Mouse (Mus musculus): ENCODE measurements at regions not wholly inside any gene's neighbourhood (a gene's known extent, or its start where the extent isn't known, plus 50 kb on each side); places are given as distances from the start of the nearest gene placed in this dataset.

GRCm38 (mm10) chr2:143217760-143218358 lies 139.6 kb downstream of the Otor start:
- no peak overlapping the region for H3K27ac ChIP-seq
- no peaks in the 10 kb centered on the region for H3K36me3 ChIP-seq (replicated peaks)
- no peak overlapping the region for H3K9ac ChIP-seq
- ATAC-seq (replicated peaks), result no peak
- H3K4me3 ChIP-seq, result no peak overlapping the region
- no peaks in the 10 kb centered on the region for H3K27me3 ChIP-seq (replicated peaks)
- H3K4me2 ChIP-seq, result no peak overlapping the region
- WGBS, result 66% methylated on average over 5 of the region's 5 CpGs
- no peaks in the 10 kb centered on the region for H3K4me1 ChIP-seq
- no peaks in the 10 kb centered on the region for H3K9me3 ChIP-seq

- Histone ChIP-seq H3K27ac (no peak overlapping the region), H3K27me3 (replicated peaks) (no peaks in the 10 kb centered on the region), H3K9me3 (no peaks in the 10 kb centered on the region), H3K4me1 (no peaks in the 10 kb centered on the region), H3K9ac (no peak overlapping the region), H3K4me3 (no peak overlapping the region), H3K36me3 (replicated peaks) (no peaks in the 10 kb centered on the region), H3K4me2 (no peak overlapping the region)
- no peak for ATAC-seq (replicated peaks)
- 67% methylated on average over 1 of the region's 1 CpGs for WGBS
These were observed 144.1 kb downstream of the Otor start for GRCm38 (mm10) chr2:143222326-143222725.

- no peaks in the 10 kb centered on the region for H3K4me1 ChIP-seq
- WGBS, result 67% methylated on average over 4 of the region's 4 CpGs
- H3K27ac ChIP-seq, result no peak overlapping the region
- no peak overlapping the region for H3K4me3 ChIP-seq
- H3K9me3 ChIP-seq, result no peaks in the 10 kb centered on the region
- H3K36me3 ChIP-seq (replicated peaks), result no peaks in the 10 kb centered on the region
- H3K4me2 ChIP-seq, result no peak overlapping the region
- H3K27me3 ChIP-seq (replicated peaks), result no peaks in the 10 kb centered on the region
- no peak overlapping the region for H3K9ac ChIP-seq
- ATAC-seq (replicated peaks), result no peak
These were observed 146.3 kb downstream of the Otor start for GRCm38 (mm10) chr2:143224410-143225130.

- Histone ChIP-seq H3K4me1 (no peaks in the 10 kb centered on the region), H3K4me2 (no peak overlapping the region), H3K27ac (no peak overlapping the region), H3K4me3 (no peak overlapping the region), H3K9ac (no peak overlapping the region), H3K36me3 (replicated peaks) (no peaks in the 10 kb centered on the region), H3K27me3 (replicated peaks) (no peaks in the 10 kb centered on the region), H3K9me3 (no peaks in the 10 kb centered on the region)
- 82% methylated on average over 7 of the region's 7 CpGs for WGBS
- ATAC-seq (replicated peaks), result no peak
These were observed 155.5 kb downstream of the Otor start for GRCm38 (mm10) chr2:143233795-143234194.

GRCm38 (mm10) chr2:143240274-143240673 lies 162.0 kb downstream of the Otor start:
- 88% methylated on average over 4 of the region's 4 CpGs for WGBS
- ATAC-seq (replicated peaks), result no peak

GRCm38 (mm10) chr2:143243741-143244140 lies 165.5 kb downstream of the Otor start:
- Histone ChIP-seq H3K9me3 (no peaks in the 10 kb centered on the region), H3K4me3 (no peak overlapping the region), H3K27ac (no peak overlapping the region), H3K4me1 (no peaks in the 10 kb centered on the region), H3K36me3 (replicated peaks) (no peaks in the 10 kb centered on the region), H3K27me3 (replicated peaks) (no peaks in the 10 kb centered on the region), H3K4me2 (no peak overlapping the region), H3K9ac (no peak overlapping the region)
- WGBS, result 78% methylated on average over 3 of the region's 3 CpGs
- ATAC-seq (replicated peaks), result no peak

More at GRCm38 (mm10) chr2:143240274-143240673, 162.0 kb downstream of the Otor start:
- no peaks in the 10 kb centered on the region for H3K27me3 ChIP-seq (replicated peaks)
- no peak overlapping the region for H3K4me3 ChIP-seq
- H3K9ac ChIP-seq, result no peak overlapping the region
- no peaks in the 10 kb centered on the region for H3K9me3 ChIP-seq
- no peaks in the 10 kb centered on the region for H3K4me1 ChIP-seq
- H3K36me3 ChIP-seq (replicated peaks), result no peaks in the 10 kb centered on the region
- no peak overlapping the region for H3K4me2 ChIP-seq
- no peak overlapping the region for H3K27ac ChIP-seq

DNA sequence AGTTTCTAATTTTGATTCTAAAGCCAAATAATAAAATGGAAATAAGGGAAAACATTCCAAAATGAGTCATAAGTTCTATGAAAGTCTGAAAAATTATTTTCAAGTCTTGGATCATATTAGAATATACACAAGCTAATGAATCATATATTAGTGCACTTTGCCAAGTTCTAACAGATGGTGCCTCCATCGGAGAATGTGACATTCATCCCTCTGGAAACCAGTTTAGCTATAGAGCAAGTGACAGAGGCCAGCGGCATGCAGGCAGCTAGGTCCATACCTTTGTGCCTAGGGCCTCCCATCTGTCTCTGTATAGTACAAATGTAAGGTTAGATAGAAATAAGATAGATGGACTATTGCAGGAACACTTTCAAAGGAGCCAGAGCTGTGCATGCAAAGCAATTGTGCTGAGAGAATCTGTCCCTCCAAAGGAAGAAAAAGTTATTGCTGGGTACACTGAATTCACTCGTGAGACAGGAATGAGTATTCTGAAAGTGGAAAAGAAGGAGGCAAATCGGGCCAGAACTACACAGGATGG lies 167.9 kb downstream of the Otor start:
- Histone ChIP-seq H3K36me3 (replicated peaks) (no peaks in the 10 kb centered on the region), H3K4me1 (no peaks in the 10 kb centered on the region), H3K27me3 (replicated peaks) (no peaks in the 10 kb centered on the region), H3K9ac (no peak overlapping the region), H3K9me3 (no peaks in the 10 kb centered on the region), H3K27ac (no peak overlapping the region), H3K4me2 (no peak overlapping the region), H3K4me3 (no peak overlapping the region)
- no peak for ATAC-seq (replicated peaks)
- 78% methylated on average over 4 of the region's 4 CpGs for WGBS

GRCm38 (mm10) chr2:143269026-143269425 lies 190.8 kb downstream of the Otor start:
- ATAC-seq (replicated peaks), result no peak

GRCm38 (mm10) chr2:143270826-143271225 lies 192.6 kb downstream of the Otor start:
- H3K36me3 ChIP-seq (replicated peaks), result no peaks in the 10 kb centered on the region
- no peak overlapping the region for H3K9ac ChIP-seq
- WGBS, result 73% methylated on average over 5 of the region's 5 CpGs
- ATAC-seq (replicated peaks), result no peak
- H3K27ac ChIP-seq, result no peak overlapping the region
- no peaks in the 10 kb centered on the region for H3K27me3 ChIP-seq (replicated peaks)
- no peaks in the 10 kb centered on the region for H3K4me1 ChIP-seq
- no peak overlapping the region for H3K4me2 ChIP-seq
- no peak overlapping the region for H3K4me3 ChIP-seq
- no peaks in the 10 kb centered on the region for H3K9me3 ChIP-seq

More at GRCm38 (mm10) chr2:143269026-143269425, 190.8 kb downstream of the Otor start:
- H3K36me3 ChIP-seq (replicated peaks), result no peaks in the 10 kb centered on the region
- no peaks in the 10 kb centered on the region for H3K27me3 ChIP-seq (replicated peaks)
- H3K27ac ChIP-seq, result no peak overlapping the region
- no peak overlapping the region for H3K4me2 ChIP-seq
- no peak overlapping the region for H3K9ac ChIP-seq
- H3K9me3 ChIP-seq, result no peaks in the 10 kb centered on the region
- 22% methylated on average over 7 of the region's 7 CpGs for WGBS
- no peaks in the 10 kb centered on the region for H3K4me1 ChIP-seq
- no peak overlapping the region for H3K4me3 ChIP-seq

DNA sequence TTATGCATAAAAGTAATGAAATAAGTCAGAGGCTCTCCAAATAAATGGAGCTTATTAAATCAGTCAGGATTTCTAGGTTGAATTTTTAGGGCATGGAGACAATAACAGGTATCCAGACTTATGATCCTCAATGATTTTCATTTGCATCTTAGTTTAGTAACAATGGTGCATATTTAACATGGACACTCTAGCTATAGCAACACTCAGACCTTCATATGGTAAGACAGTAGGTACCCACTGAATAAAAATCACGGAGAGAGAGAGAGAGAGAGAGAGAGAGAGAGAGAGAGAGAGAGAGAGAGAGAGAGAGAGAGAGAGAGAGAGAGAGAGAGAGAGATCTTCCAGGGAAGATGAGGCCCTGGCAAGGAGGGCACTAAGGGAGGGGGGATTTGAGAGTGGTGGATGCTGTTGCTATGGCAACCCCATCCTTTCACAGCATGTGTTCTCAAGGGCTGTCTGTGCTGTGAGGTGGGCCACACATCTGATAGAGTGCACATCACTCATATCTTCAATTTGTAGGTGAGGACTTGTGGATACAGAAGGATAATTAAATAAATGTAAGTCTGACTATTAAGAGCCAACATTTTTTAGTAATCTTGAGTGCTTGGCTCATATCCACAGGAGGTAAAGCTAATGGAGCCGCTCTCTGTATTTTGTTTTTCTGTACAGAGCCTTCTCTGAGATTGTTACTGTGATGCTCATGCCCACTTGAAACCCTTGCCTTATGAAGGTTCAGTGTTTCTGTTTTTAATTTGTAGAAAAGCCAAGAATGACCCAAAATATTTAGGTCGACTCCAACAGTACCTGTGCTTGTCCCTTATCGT lies 227.7 kb downstream of the Otor start:
- Histone ChIP-seq H3K36me3 (replicated peaks) (no peaks in the 10 kb centered on the region), H3K27ac (peak overlapping the region; percentile 68), H3K4me3 (no peak overlapping the region), H3K27me3 (replicated peaks) (no peaks in the 10 kb centered on the region), H3K9ac (no peak overlapping the region), H3K4me2 (no peak overlapping the region), H3K9me3 (no peaks in the 10 kb centered on the region), H3K4me1 (peaks cover 12% of the 10 kb centered on the region)
- ATAC-seq (replicated peaks), result peak; percentile 96
- 65% methylated on average over 4 of the region's 4 CpGs for WGBS

- Histone ChIP-seq H3K4me3 (no peak overlapping the region), H3K4me2 (no peak overlapping the region), H3K9me3 (no peaks in the 10 kb centered on the region), H3K4me1 (peaks cover 12% of the 10 kb centered on the region), H3K36me3 (replicated peaks) (no peaks in the 10 kb centered on the region), H3K27ac (peak overlapping the region; percentile 68), H3K9ac (no peak overlapping the region), H3K27me3 (replicated peaks) (no peaks in the 10 kb centered on the region)
- peak; percentile 65 for ATAC-seq (replicated peaks)
- WGBS, result 72% methylated on average over 2 of the region's 2 CpGs
These were observed 228.3 kb downstream of the Otor start for GRCm38 (mm10) chr2:143306571-143306925.

DNA sequence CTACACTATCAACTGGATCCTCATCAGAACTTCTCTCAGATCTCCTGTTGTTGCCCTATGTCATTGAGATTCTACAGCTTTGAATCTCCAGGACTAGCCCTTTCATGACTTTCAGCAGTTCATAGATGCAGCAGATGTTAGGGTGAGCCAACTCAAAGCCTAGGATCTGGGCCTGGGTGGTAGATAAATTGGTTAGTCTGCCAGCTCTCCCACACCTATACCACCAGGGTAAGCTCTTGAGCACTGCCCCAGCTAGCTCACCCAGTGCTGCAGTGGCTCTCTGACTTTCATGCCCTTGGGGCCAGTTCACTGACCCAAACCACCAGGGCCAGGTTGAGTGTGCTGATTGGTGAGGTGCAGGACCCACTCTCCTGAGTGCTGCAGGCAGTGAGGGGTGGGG lies 220.5 kb upstream of the Pcsk2 start:
- Histone ChIP-seq H3K9ac (no peak overlapping the region), H3K27me3 (replicated peaks) (no peaks in the 10 kb centered on the region), H3K27ac (no peak overlapping the region), H3K4me3 (no peak overlapping the region), H3K9me3 (no peaks in the 10 kb centered on the region), H3K36me3 (replicated peaks) (no peaks in the 10 kb centered on the region), H3K4me2 (no peak overlapping the region), H3K4me1 (no peaks in the 10 kb centered on the region)
- no peak for ATAC-seq (replicated peaks)

Measured in midbrain, embryonic 15.5 days (tissue).